Mouse (Mus musculus) left cerebral cortex, postnatal 36 days (tissue): ENCODE measurements at regions not wholly inside any gene's neighbourhood (a gene's known extent, or its start where the extent isn't known, plus 50 kb on each side); places are given as distances from the start of the nearest gene placed in this dataset.

Experiments
- microRNA-seq: library from miRNA; unstranded; fragments of <30 nt; microRNA quantifications from one replicate; pipeline ENCODE4 v1.2.0, GENCODE M21; 2022

Small RNAs in the stretch of these regions (microRNA-seq; reads per million reads assigned to microRNA genes)
- 194 reads per million, percentile 62 among the genes with 10 or more reads in this experiment for gene Mir101a
